Mouse (Mus musculus): Measurements from ENCODE around the gene Vmn1r51.
"Not testable (repeated sequence)": the region's sequence is repeated elsewhere in the genome, so short reads cannot be mapped to it uniquely, and the experiment has no call there.

Vmn1r51 gene

GRCm38 (mm10) chr6:90122296-90122695 is at the start of gene Vmn1r51:
Gene Vmn1r51 (plus strand): TSS chr6:90122596.
- DNase-seq (ENCODE audit: low spot score): not testable (repeated sequence)

GRCm38 (mm10) chr6:90078406-90078805 is 44.0 kb upstream of the Vmn1r51 start, which contains the start of gene Vmn1r49:
Gene Vmn1r49 (minus strand): TSS chr6:90078506.
- DNase-seq (ENCODE audit: low spot score): no peak

DNA sequence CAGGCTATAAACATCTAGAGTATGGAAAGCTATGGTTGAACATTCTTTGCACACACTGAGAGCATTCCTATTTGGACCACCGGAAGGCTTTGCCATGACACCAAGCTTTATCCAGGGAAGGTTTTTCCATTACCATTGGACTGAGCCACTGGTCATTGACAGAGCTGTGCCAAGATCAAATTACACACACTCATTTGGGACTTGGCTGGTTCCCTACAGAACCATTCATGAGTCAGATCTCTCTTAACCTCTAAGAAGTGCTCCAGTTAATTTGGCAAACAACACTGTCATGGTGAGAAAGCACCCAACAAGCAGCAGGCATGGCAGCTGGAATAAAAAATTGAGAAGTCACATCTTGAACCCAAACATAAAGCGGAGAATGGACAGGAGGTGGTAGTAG is 21.8 kb upstream of the Vmn1r51 start:
- DNase-seq (ENCODE audit: low spot score): no peak

GRCm38 (mm10) chr6:90101130-90101529 is 21.3 kb upstream of the Vmn1r51 start, which contains the start of gene Vmn1r50:
Gene Vmn1r50 (plus strand): TSS chr6:90101430.
- no peak for DNase-seq (ENCODE audit: low spot score)

GRCm38 (mm10) chr6:90160139-90160538 is 37.7 kb downstream of the Vmn1r51 start:
- DNase-seq (ENCODE audit: low spot score): no peak

GRCm38 (mm10) chr6:90174508-90174907 is 52.1 kb downstream of the Vmn1r51 start, which contains the start of gene Vmn1r52:
Gene Vmn1r52 (plus strand): TSS chr6:90174808.
- DNase-seq (ENCODE audit: low spot score): no peak
